Mouse (Mus musculus) midbrain, embryonic 10.5 days (tissue): Measurements from ENCODE around the gene Gm6169. TPM values are rescaled to one million over a fixed set of nuclear protein-coding genes. Genes with fewer than 3 reads are reported as not detected.
"Not testable (repeated sequence)": the region's sequence is repeated elsewhere in the genome, so short reads cannot be mapped to it uniquely, and the experiment has no call there.

Experiments
- DNase-seq: peaks from one replicate; pipeline ENCODE4 v3.0.0-alpha.2; 2017; ENCODE audit warnings: low spot score
- H3K27ac ChIP-seq: fragments of 300-500 bp; sonication (generic); replicated peaks from 2 replicates; pipeline ENCODE4 v1.5.1; 2016; ENCODE audit warnings: mild to moderate bottlenecking
- H3K27me3 ChIP-seq: fragments of 300-500 bp; sonication (generic); 2 replicates; pipeline ENCODE4 v1.6.1; 2016; ENCODE audit warnings: low read depth, mild to moderate bottlenecking; ENCODE audit not compliant: poor library complexity, severe bottlenecking
- H3K36me3 ChIP-seq: fragments of 300-500 bp; sonication (generic); 2 replicates; pipeline ENCODE4 v1.6.1; 2016; ENCODE audit warnings: mild to moderate bottlenecking, moderate library complexity
- H3K4me1 ChIP-seq: fragments of 300-500 bp; sonication (generic); 2 replicates; pipeline ENCODE4 v1.6.1; 2016
- H3K4me3 ChIP-seq: fragments of 300-500 bp; sonication (generic); 2 replicates; pipeline ENCODE4 v1.5.1; 2016; ENCODE audit warnings: mild to moderate bottlenecking, moderate library complexity
- H3K9me3 ChIP-seq: fragments of 300-500 bp; sonication (generic); replicated peaks from 2 replicates; pipeline ENCODE4 v1.6.1; 2016; ENCODE audit warnings: mild to moderate bottlenecking
- WGBS: fragments of 180-500 bp; shearing (Covaris S2); methylation state at CpG from one replicate; pipeline ENCODE4 v1.1.7; 2016; 5-methylcytosine and 5-hydroxymethylcytosine counted together
- polyA plus RNA-seq: library from polyadenylated mRNA; unstranded; fragments of >200 nt; fragmentation: Nextera tagmentation; extraction: Ambion mirVana; gene quantifications from 2 replicates; pipeline ENCODE4 v1.2.1, GENCODE M21; 2016

The Gm6169 gene
- polyA plus RNA-seq, result 1.3 and 1.8 TPM in 2 replicates

DNA sequence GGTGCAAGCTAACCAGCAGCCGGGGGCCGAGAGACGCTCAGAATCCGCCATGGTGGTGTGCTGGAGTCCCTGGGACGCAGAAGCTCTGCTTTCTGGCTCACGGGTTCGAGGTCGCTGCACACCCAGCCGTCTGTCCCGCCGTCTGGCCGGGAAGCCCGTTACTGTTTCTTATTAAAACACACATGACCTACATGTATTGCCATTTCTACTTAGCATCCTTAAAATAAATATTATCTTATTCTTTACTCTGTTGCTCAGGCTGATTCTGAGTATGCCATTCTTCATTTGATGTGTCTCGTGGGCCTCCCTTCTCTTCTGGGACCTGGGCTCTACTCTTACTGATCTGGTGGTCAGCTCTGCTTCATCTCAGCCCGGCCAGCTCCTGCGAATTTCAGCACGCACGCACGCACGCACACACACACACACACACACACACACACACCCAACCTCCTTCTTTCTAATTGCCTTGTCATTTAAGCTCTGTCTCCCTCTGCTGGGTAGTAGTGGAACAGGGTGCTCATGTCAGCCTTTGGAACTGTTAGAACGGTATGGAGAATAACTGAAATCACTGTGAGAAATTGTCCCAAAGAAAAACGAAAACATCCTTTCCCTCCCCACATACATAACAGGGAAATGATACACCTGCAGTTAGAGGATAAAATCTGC lies at the start of gene Gm6169:
Gene Gm6169, minus strand, starts transcription at position 51 of the 666 bp plus-strand sequence.
- Histone ChIP-seq H3K27me3 (no peaks in the 10 kb centered on the region), H3K4me3 (no peak within 1 kb of the TSS), H3K4me1 (no peaks in the 10 kb centered on the region), H3K36me3 (0 out of 2 replicates have a peak, but pooled peaks cover 6% of the 10 kb centered on the region), H3K9me3 (no peaks in the 10 kb centered on the region), H3K27ac (no peak within 1 kb of the TSS)
- WGBS, result 88% methylated on average over 22 of the region's 22 CpGs
- peak; percentile 50 for DNase-seq

DNA sequence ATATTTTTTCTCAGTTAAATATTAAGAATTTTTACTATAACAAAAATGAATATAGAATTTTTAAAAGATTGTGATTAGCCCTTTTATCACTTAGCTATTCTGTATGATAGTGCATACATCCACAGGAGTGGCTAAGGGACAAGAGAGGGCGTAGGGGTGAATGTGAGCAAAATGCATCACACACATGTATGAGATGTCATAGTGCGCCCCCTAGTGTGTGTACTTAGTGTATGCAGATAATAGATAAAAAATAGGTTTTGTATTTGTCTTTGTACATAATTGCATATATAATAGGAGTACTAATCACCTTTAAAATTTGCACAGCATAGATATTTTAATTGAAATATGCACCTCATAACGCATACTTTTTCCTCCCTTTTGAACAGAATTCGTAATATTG lies 46.8 kb upstream of the Gm6169 start:
- no peak for DNase-seq
- no peak overlapping the region for H3K4me3 ChIP-seq
- no peaks in the 10 kb centered on the region for H3K4me1 ChIP-seq
- H3K9me3 ChIP-seq, result no peaks in the 10 kb centered on the region
- H3K27ac ChIP-seq, result no peak overlapping the region
- peaks cover 77% of the 10 kb centered on the region for H3K36me3 ChIP-seq
- H3K27me3 ChIP-seq, result no peaks in the 10 kb centered on the region
- 61% methylated on average over 4 of the region's 4 CpGs for WGBS

DNA sequence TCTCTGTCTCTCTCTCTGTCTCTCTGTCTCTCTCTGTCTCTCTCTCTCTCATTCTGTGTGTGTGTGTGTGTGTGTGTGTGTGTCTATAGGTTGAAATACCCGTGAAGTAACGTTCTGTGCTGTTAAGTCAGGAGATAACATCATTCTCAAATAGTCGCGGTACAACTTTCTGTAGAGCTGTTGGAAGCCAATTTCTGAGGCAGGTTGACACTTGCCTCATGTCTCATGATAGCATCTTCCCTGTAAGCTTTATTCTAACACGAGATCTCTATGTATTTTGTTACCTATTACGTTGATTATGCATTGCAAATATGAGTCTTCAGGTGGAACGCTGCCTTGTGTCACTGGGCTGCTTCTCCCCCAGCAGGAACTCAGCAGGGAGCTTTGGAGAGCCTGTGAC lies 43.3 kb upstream of the Gm6169 start:
- Histone ChIP-seq H3K27ac (no peak overlapping the region), H3K9me3 (no peaks in the 10 kb centered on the region), H3K36me3 (peaks cover 42% of the 10 kb centered on the region), H3K4me3 (no peak overlapping the region), H3K27me3 (no peaks in the 10 kb centered on the region), H3K4me1 (peaks cover 7% of the 10 kb centered on the region)
- DNase-seq, result no peak
- 92% methylated on average over 7 of the region's 7 CpGs for WGBS

DNA sequence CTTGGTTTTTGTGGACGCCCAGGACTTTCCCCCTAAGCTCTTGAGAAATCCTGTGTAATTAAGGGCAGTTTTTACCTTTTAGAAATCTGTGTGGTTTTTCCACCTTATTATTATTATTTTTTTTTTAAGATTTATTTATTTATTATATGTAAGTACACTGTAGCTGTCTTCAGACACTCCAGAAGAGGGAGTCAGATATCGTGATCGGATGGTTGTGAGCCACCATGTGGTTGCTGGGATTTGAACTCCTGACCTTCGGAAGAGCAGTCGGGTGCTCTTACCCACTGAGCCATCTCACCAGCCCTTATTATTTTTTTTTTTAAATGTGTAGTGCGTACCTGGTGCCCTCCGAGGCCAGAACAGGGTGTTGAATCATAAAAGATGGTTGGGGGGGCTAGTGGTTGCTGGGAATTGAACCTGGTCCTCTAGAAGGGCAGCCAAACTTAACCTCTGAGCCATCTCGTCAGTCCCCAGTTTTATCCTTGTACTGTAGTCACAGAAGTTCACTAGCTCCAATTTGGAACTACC lies 39.4 kb upstream of the Gm6169 start:
- peak overlapping the region; percentile 94 for H3K4me3 ChIP-seq
- not testable (repeated sequence) for DNase-seq, H3K9me3 ChIP-seq, H3K27me3 ChIP-seq
- peaks cover 13% of the 10 kb centered on the region for H3K4me1 ChIP-seq
- peaks cover 37% of the 10 kb centered on the region for H3K36me3 ChIP-seq
- peak overlapping the region; percentile 93 for H3K27ac ChIP-seq
- WGBS, result 36% methylated on average over 8 of the region's 8 CpGs

DNA sequence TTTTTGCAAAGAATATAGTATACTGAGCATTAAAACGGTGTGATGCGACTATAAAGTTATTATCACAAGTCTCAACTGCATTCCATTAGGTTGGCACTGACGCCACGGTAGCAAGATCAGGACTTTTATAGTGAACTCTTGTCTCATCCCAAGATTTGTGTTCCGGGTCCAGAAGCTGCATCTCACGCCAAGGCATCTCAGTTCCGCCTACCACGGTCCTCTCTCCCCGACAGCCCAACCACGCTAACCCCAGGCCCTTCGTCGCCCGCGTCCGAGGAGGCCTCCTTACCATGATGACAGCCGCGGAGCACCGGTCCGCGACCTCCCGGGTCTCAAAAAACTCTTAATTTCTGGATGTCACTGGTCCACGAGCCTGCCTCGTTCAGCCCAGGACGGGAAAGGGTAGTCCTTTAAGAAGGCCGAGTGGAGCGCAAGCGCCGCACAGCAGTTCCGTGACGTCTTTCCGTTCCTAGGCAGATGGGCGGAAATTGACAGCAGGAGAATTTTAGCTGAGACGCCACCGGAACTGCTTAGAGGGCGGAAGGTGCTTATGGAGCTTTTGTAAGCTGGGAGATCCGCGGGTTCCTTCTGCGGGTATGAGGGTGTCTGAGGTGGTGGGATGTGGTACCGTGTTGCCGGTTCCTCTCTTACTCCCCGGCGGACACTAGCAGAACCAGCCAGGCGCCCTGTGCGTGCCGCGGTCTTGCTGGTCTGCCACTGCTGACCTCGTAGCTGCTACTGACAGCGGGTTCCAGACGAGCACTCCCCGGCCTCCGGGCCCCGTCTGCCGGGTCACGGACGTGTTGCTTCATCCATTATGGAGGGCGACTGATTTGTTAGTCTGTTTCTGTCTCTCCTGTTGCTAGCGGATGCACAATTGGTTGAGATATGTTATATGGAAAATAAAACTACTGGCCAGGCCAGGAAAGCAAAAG lies 38.7 kb upstream of the Gm6169 start, which contains the start of the genes Gfm2 and Nsa2:
Gene Gfm2, plus strand, starts transcription at position 472 of the 935 bp plus-strand sequence.
Gene Nsa2, minus strand, starts transcription at position 472 of the 935 bp plus-strand sequence.
- peaks cover 37% of the 10 kb centered on the region for H3K36me3 ChIP-seq
- H3K4me3 ChIP-seq, result peak within 1 kb of the TSS; percentile 94
- H3K9me3 ChIP-seq, result no peaks in the 10 kb centered on the region
- DNase-seq, result peak; percentile 90
- peaks cover 13% of the 10 kb centered on the region for H3K4me1 ChIP-seq
- under 1% methylated on average over 57 of the region's 57 CpGs for WGBS
- no peaks in the 10 kb centered on the region for H3K27me3 ChIP-seq
- H3K27ac ChIP-seq, result peak within 1 kb of the TSS; percentile 93

DNA sequence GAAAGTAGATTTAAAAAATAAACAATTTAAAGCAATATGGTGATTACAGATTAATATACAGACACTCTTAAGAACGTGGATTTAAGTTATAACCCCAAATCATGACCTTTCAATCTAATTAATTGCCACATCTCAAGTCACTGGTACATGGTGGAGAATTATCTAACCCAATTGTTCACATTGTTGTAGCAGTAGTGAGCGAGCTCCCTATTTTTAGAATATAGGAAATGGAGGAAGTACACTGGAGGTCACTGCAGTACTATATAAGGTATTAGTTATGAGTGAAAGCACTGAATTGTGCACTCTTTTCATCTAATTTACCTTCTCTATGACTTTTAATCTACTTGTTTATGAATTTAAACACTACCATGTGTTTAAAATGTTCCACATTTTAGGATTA lies 31.4 kb upstream of the Gm6169 start:
- H3K9me3 ChIP-seq, DNase-seq, H3K27ac ChIP-seq, H3K4me1 ChIP-seq, H3K27me3 ChIP-seq, H3K4me3 ChIP-seq: not testable (repeated sequence)
- peaks cover 54% of the 10 kb centered on the region for H3K36me3 ChIP-seq
- WGBS, result no CpG with 5 or more reads among the region's 2 CpGs

DNA sequence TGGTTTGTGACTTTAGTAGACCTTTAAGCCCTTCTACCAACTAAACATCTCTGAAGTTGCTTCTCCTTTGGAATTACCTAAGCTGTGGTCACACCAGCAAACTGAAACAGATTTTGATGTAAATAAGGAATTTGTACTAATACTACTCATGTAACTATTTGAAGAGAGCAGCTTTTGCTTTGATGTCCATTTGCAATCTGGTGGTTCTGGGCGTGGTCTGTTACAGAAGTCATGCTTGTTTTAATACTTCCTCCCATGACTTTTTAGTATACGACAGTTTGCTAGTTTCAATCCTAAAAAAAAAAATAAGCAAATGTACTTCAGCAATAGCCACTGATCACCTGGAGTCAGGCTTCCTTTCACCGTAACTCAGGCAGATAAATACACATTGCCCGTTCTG lies 30.6 kb upstream of the Gm6169 start:
- H3K27me3 ChIP-seq, H3K9me3 ChIP-seq, H3K4me1 ChIP-seq, H3K4me3 ChIP-seq, H3K27ac ChIP-seq, DNase-seq: not testable (repeated sequence)
- WGBS, result 97% methylated on average over 4 of the region's 4 CpGs
- peaks cover 53% of the 10 kb centered on the region for H3K36me3 ChIP-seq

DNA sequence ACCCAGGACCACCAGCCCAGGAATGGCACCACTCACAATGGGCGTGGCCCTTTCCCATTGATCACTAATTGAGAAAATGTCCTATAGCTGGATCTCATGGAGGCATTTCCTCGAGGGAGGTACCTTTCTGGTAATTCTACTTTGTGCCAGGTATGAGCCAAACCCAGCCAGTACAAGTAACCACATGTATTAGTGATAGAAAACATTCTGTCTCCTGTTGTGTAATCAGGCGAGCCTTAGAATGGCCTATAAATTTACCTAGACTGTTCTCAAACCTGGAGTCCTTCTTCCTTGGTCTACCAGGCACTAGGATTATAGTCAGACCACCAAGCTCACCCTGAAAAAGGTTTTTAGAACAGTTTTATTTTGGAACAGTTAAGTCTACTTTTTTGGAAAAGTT lies 22.3 kb upstream of the Gm6169 start:
- Histone ChIP-seq H3K27me3 (no peaks in the 10 kb centered on the region), H3K27ac (no peak overlapping the region), H3K36me3 (peaks cover 74% of the 10 kb centered on the region), H3K4me1 (no peaks in the 10 kb centered on the region), H3K9me3 (no peaks in the 10 kb centered on the region), H3K4me3 (no peak overlapping the region)
- no peak for DNase-seq
- WGBS, result 81% methylated on average over 3 of the region's 3 CpGs

DNA sequence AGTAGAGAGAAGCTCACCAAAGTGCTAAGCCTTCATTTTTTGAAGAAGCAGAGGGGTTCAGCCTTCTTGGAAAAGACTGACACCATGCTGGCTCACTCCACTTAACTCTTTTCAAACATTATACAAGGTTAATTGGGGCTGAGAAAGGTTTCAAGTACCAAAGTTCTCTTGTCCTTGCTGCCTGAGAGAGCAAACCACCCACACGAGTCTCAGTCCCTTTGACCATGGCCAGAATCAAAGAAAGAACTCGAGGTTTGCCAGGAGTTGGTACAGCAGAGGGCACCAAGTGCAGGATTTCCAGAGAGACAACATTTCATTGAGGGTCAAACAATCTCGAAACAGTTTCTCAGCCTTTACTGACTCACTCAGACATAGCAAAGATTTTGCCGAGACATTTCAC lies 10.0 kb upstream of the Gm6169 start:
- Histone ChIP-seq H3K9me3 (no peaks in the 10 kb centered on the region), H3K27ac (no peak overlapping the region), H3K4me3 (no peak overlapping the region), H3K36me3 (peaks cover 26% of the 10 kb centered on the region), H3K27me3 (no peaks in the 10 kb centered on the region), H3K4me1 (no peaks in the 10 kb centered on the region)
- 90% methylated on average over 4 of the region's 4 CpGs for WGBS
- no peak for DNase-seq

DNA sequence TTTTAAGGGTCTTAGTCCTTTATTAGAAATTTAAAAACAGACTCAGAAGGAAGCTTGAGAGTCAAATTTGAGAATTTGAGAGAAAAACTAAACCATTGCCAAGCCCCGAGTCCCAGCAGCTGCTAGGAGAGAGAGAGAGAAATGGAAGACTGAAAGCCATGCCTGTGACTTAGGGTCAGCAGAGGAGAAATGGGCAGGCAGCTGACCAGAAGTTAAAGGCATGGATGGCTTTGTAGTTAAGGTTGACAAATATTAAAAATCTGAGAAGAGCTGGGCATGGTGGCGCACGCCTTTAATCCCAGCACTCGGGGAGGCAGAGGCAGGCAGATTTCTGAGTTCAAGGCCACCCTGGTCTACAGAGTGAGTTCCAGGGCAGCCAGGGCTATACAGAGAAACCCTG lies 8.7 kb upstream of the Gm6169 start:
- H3K9me3 ChIP-seq, H3K4me3 ChIP-seq, H3K4me1 ChIP-seq, H3K27me3 ChIP-seq, DNase-seq, H3K27ac ChIP-seq: not testable (repeated sequence)
- WGBS, result 93% methylated on average over 4 of the region's 4 CpGs
- peaks cover 17% of the 10 kb centered on the region for H3K36me3 ChIP-seq

DNA sequence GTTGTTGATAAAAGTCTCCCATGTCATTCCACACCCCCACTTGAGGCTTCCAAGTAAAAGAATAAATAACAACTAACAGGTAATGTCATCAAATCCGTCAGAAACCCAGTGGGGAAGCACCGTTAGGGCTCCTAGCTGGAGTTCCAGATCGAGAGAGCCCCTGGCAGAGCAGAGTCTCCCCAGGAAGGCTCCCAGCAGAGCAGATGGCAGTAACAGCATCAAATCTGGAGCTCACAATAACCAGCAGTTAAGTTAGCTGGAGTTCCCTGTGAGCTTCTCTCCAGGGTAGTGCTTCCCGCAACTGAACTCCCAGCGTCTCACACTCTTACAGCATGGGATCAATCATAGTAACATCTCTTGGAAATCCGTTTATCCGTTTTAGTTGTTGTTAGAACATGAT lies 6.0 kb upstream of the Gm6169 start:
- H3K27ac ChIP-seq, result no peak overlapping the region
- WGBS, result 74% methylated on average over 7 of the region's 7 CpGs
- DNase-seq, result no peak
- H3K27me3 ChIP-seq, result no peaks in the 10 kb centered on the region
- no peak overlapping the region for H3K4me3 ChIP-seq
- H3K9me3 ChIP-seq, result no peaks in the 10 kb centered on the region
- H3K36me3 ChIP-seq, result peaks cover 6% of the 10 kb centered on the region
- no peaks in the 10 kb centered on the region for H3K4me1 ChIP-seq

DNA sequence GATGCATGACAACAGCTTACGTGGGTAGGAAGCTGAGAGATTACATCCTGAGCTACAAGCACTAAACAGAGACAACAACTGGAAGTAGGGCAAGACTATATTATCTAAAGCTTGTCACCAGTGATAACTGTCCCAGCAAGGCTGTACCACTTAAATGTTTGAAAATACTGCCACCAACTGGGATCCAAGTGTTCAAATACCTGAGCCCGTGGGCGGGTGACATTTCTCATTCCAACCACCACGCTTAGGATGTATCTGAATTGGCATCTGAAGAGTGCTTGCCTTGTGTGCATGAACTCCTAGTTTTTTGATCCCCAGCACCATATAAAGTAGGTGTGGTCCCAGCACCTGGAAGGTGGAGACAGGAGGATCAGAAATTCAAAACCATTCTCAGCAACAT lies 3.3 kb downstream of the Gm6169 start:
- no peak overlapping the region for H3K4me3 ChIP-seq
- H3K27me3 ChIP-seq, result no peaks in the 10 kb centered on the region
- peaks cover 6% of the 10 kb centered on the region; the same call in 1 of the 2 replicates for H3K4me1 ChIP-seq
- no peaks in the 10 kb centered on the region for H3K9me3 ChIP-seq
- H3K36me3 ChIP-seq, result peaks cover 13% of the 10 kb centered on the region; the same call in 1 of the 2 replicates
- WGBS, result 93% methylated on average over 4 of the region's 4 CpGs
- no peak overlapping the region for H3K27ac ChIP-seq
- DNase-seq, result no peak
